Mouse (Mus musculus): ENCODE data around the gene Eea1. TPM values are rescaled to one million over a fixed set of nuclear protein-coding genes. Genes with fewer than 3 reads are reported as not detected.
"Not testable (repeated sequence)": the region's sequence is repeated elsewhere in the genome, so short reads cannot be mapped to it uniquely, and the experiment has no call there.

Eea1 gene
- total RNA-seq (2014; fragmentation: Nextera tagmentation) (24.1 and 27.6 TPM in 2 replicates), total RNA-seq (2017) (39.7 and 39.9 TPM in 2 replicates)

- ATAC-seq (replicated peaks; ENCODE audit: low FRiP score, low TSS enrichment, poor library complexity, severe bottlenecking): peak; percentile 87
These were observed at the start of gene Eea1 for GRCm38 (mm10) chr10:95940046-95940900. Gene Eea1 (plus strand): TSS chr10:95940650.

GRCm38 (mm10) chr10:95891214-95891960 is 49.1 kb upstream of the Eea1 start:
- ATAC-seq (replicated peaks; ENCODE audit: low FRiP score, low TSS enrichment, poor library complexity, severe bottlenecking): no peak

- no peak for ATAC-seq (replicated peaks; ENCODE audit: low FRiP score, low TSS enrichment, poor library complexity, severe bottlenecking)
These were observed 48.3 kb upstream of the Eea1 start for GRCm38 (mm10) chr10:95892132-95892531.

- no peak for ATAC-seq (replicated peaks; ENCODE audit: low FRiP score, low TSS enrichment, poor library complexity, severe bottlenecking)
These were observed 47.0 kb upstream of the Eea1 start for GRCm38 (mm10) chr10:95893291-95893932.

- peak; percentile 34 for ATAC-seq (replicated peaks; ENCODE audit: low FRiP score, low TSS enrichment, poor library complexity, severe bottlenecking)
These were observed 46.2 kb upstream of the Eea1 start for GRCm38 (mm10) chr10:95894036-95894855.

DNA sequence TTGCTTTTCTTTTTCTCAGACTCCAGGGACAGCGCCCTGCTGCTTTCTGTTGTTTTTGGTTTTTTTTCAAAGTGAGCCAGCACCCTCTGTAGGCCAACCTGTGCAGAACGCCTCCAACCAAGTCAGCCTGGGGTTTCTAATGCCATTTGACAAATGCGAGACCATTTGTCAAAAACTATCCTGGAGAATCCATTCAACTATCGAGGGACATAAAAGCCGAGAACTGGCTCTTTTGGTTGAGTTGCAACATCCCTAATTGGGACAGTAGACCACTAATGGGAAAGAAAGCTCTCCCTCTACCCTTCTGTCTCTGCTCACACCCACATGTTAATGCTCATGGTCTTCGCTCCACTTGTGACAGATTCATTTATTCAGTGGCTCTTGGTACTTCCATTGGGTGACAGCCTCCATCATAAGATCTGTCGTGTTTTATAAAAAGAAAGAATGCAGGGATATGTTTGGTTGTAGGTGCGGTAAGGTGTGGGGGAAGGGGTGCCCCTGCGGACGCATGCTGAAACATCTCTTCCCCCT is 45.5 kb upstream of the Eea1 start:
- peak; percentile 89 for ATAC-seq (replicated peaks; ENCODE audit: low FRiP score, low TSS enrichment, poor library complexity, severe bottlenecking)

DNA sequence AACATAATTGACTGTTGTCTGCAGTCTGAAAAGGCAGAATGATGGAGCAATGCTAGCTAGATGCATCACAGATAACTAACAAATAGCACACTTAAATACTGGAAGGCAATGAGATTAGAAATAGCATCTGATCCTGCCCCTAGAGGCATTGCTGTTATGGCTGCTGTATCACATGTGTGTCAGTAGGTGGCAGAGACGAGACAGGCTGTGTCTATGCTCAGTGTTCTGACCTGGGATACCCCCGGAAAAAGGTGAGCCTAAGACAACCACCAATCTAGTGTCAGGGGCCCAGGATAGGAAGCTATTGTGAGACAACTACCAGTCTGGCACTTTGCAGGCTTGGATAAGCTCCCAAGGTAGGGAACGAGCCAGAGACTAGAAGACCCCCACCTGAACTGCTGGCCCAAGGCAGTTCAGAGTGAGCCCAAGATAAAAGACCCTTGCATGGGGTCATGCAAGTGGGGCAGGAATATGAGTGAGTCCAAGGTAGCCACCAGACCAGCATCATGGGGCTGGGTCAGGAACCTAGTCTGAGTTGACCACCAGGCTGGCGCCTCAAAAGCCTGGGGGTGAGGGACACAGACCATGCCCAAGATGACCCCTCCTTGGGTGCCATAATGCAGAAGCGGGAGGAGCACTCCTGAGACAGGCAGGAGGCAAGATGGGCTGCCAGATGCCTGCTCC is 41.8 kb upstream of the Eea1 start:
- peak; percentile 70 for ATAC-seq (replicated peaks; ENCODE audit: low FRiP score, low TSS enrichment, poor library complexity, severe bottlenecking)

- no peak for ATAC-seq (replicated peaks; ENCODE audit: low FRiP score, low TSS enrichment, poor library complexity, severe bottlenecking)
These were observed 35.8 kb upstream of the Eea1 start for GRCm38 (mm10) chr10:95904668-95905067.

- ATAC-seq (replicated peaks; ENCODE audit: low FRiP score, low TSS enrichment, poor library complexity, severe bottlenecking): no peak; the same call in 1 of the 2 replicates
These were observed 31.1 kb upstream of the Eea1 start for GRCm38 (mm10) chr10:95909246-95909909.

DNA sequence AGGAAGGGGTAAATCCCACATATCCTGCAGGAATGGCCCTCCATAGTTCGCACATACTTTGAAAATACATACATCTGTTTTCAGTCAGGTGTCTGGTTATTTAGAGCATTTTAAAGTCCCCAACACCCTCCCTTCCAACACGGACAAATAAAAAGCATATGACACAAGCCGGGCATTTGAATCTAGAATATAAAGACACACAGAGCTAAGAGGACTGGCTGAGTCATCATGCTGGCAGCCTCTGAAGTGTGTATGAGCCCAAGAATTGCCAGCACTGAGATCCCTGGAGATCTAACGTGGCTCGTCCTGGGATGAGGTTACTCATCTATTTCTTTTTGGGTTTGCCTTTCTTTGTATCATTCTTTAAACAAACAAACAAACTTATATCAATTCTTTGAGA is 29.4 kb upstream of the Eea1 start:
- no peak for ATAC-seq (replicated peaks; ENCODE audit: low FRiP score, low TSS enrichment, poor library complexity, severe bottlenecking)

GRCm38 (mm10) chr10:95914434-95915174 is 25.8 kb upstream of the Eea1 start:
- no peak for ATAC-seq (replicated peaks; ENCODE audit: low FRiP score, low TSS enrichment, poor library complexity, severe bottlenecking)

- no peak for ATAC-seq (replicated peaks; ENCODE audit: low FRiP score, low TSS enrichment, poor library complexity, severe bottlenecking)
These were observed 21.7 kb upstream of the Eea1 start for GRCm38 (mm10) chr10:95918716-95919115.

DNA sequence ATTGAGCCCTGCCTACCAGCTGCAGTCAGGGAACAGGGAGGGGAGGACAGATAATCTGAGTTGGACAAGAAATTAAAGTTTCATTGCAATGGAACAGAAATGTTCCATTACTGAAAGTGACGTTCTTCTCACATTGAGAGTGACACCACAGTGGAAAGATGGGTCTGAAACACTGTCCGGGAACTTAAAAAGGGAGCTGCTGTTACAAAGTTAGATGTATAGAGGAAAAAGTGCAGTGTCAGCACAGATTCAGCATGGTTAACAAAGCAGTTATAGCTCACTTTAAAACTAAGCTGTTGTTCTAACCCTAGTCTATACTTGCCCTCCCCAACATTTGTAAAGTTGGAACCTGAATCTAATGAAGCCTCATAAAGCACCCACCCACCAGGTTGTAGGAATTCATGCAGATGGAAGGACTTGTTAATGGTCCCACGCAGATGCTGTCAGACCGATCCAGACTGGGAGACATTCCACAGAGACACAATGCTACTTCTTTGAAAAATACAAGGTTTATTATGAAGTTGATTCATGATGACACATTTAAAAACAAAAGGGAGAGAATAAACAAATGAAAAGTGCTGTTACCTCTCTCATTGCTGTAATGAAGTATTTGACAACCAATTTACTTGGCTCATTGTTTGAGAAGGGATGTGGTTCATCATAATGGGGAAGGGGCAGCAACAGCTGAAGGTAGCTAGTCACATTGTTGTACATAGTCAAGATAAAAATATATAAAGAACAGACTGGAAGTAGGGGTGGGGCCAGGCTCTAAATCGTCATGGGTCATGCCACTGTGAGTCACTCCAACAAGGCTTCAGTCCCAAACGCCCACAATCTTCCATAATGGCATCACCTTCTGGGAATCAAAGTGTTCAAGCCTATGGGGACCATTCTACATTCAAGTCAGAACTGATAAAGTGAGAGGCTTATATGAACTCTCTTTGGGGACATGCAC is 16.9 kb upstream of the Eea1 start:
- ATAC-seq (replicated peaks; ENCODE audit: low FRiP score, low TSS enrichment, poor library complexity, severe bottlenecking): no peak

GRCm38 (mm10) chr10:95933631-95934030 is 6.8 kb upstream of the Eea1 start:
- not testable (repeated sequence) for ATAC-seq (replicated peaks; ENCODE audit: low FRiP score, low TSS enrichment, poor library complexity, severe bottlenecking)

GRCm38 (mm10) chr10:95940901-95941767 is 684 bp downstream of the Eea1 start:
- ATAC-seq (replicated peaks; ENCODE audit: low FRiP score, low TSS enrichment, poor library complexity, severe bottlenecking): peak; percentile 44

Data from megakaryocyte-erythroid progenitor cell, adult 5-6 weeks (primary cell).